Mouse (Mus musculus) erythroblast, embryonic 14.5 days (primary cell): ENCODE results near the gene Kif21a.

Experiments used
- GATA1 ChIP-seq: IDR thresholded peaks from 2 replicates; pipeline ENCODE4 v1.6.1; 2012; ENCODE audit warnings: low read length, inconsistent platforms, mixed read lengths
- TAL1 ChIP-seq: IDR thresholded peaks from 3 replicates; pipeline ENCODE4 v1.6.1; 2012; ENCODE audit warnings: low read length, inconsistent platforms, mixed read lengths

- TF ChIP-seq GATA1 (no peak), TAL1 (no peak)
Observed at GRCm38 (mm10) chr15:90951383-90951782, 98.4 kb downstream of the Kif21a start.
